Mouse (Mus musculus) B cell, adult 67 days (primary cell): ENCODE measurements around the gene Vmn1r57. TPM values are rescaled to one million over a fixed set of nuclear protein-coding genes. Genes with fewer than 3 reads are reported as not detected.

ENCODE experiments used
- total RNA-seq, 2 experiments: library from RNA; stranded (reverse); gene quantifications; 4 replicates each; pipeline ENCODE4 v1.2.4; 2023

Vmn1r57 gene
- total RNA-seq, result not detected

GRCm38 (mm10) chr7:5218193-5218592 is at the start of gene Vmn1r57:
TSS of gene Vmn1r57 (plus strand) at chr7:5218493.

GRCm38 (mm10) chr7:5196647-5197046 is 21.6 kb upstream of the Vmn1r57 start, which contains the start of gene Vmn1r56:
TSS of gene Vmn1r56 (minus strand) at chr7:5196747.

Other genes starting within 250 kb of the Vmn1r57 start
- gene Sbk3, start 247.3 kb upstream of the Vmn1r57 start, total RNA-seq, result not detected
- 10 to 100 TPM; 20.7 to 31.7 TPM for gene Zfp579, start 222.3 kb upstream of the Vmn1r57 start, total RNA-seq
- 10 to 100 TPM; 10.5 to 12.3 TPM for gene Zfp524, start 204.1 kb upstream of the Vmn1r57 start, total RNA-seq
- 10 to 100 TPM; 54.8 to 57.0 TPM for gene Fiz1, start 203.8 kb upstream of the Vmn1r57 start, total RNA-seq
- not detected for gene Gm44973, start 203.0 kb upstream of the Vmn1r57 start, total RNA-seq
- gene Zfp865, start 198.1 kb upstream of the Vmn1r57 start, total RNA-seq, result 10 to 100 TPM; 47.6 to 56.7 TPM
- gene Ccdc106, start 197.9 kb upstream of the Vmn1r57 start, total RNA-seq, result not detected
- gene 4632433K11Rik, start 184.4 kb upstream of the Vmn1r57 start, total RNA-seq, result not detected
- gene Zfp784, start 180.0 kb upstream of the Vmn1r57 start, total RNA-seq, result 1 to 10 TPM; 5.8 to 7.0 TPM
- 1 to 10 TPM; 4.0 to 4.5 TPM for gene Zfp580, start 167.0 kb upstream of the Vmn1r57 start, total RNA-seq
- 100 to 1,000 TPM; 521 to 558 TPM for gene U2af2, start 156.3 kb upstream of the Vmn1r57 start, total RNA-seq
- 100 to 1,000 TPM; 220 to 234 TPM for gene Epn1, start 138.3 kb upstream of the Vmn1r57 start, total RNA-seq
- gene Rfpl4, start 101.5 kb upstream of the Vmn1r57 start, total RNA-seq, result not detected
- 1 to 10 TPM in 1 of 2 experiments, not detected in 1; 1.1 TPM for gene Rasl2-9, start 92.5 kb upstream of the Vmn1r57 start, total RNA-seq
- gene Vmn1r55, start 68.8 kb upstream of the Vmn1r57 start, total RNA-seq, result not detected
- gene Vmn1r56, start 21.7 kb upstream of the Vmn1r57 start, total RNA-seq, result not detected
- not detected for gene Gm5065, start 132.0 kb downstream of the Vmn1r57 start, total RNA-seq
- not detected for gene Nlrp2, start 132.5 kb downstream of the Vmn1r57 start, total RNA-seq
- gene Vmn1r58, start 194.9 kb downstream of the Vmn1r57 start, total RNA-seq, result not detected
- not detected for gene Vmn1r59, start 238.3 kb downstream of the Vmn1r57 start, total RNA-seq